Mouse (Mus musculus): Measurements from ENCODE around the gene Adgrf2. TPM values are rescaled to one million over a fixed set of nuclear protein-coding genes. Genes with fewer than 3 reads are reported as not detected.

Gene Adgrf2
- polyA plus RNA-seq, 1 experiment: 0.06 TPM

GRCm38 (mm10) chr17:42702198-42702597, 39.8 kb downstream of the Adgrf2 start:
- no peak for TF ChIP-seq CTCF (IDR thresholded peaks at IDR 0.05; ENCODE audit: extremely low read depth, insufficient read length, insufficient replicate concordance, low read depth, low read length)
- TF ChIP-seq POLR2A (IDR thresholded peaks at IDR 0.05; ENCODE audit: low read depth, low read length): no peak
- no peaks in the 10 kb centered on the region for H3K36me3 ChIP-seq (ENCODE audit: control insufficient read depth, insufficient read depth, low read length)
- no peaks in the 10 kb centered on the region for H3K27me3 ChIP-seq (ENCODE audit: control insufficient read depth, insufficient read depth, low read length)
- H3K4me3 ChIP-seq (ENCODE audit: low read depth, low read length): no peak overlapping the region
- no peaks in the 10 kb centered on the region for H3K4me1 ChIP-seq (ENCODE audit: control insufficient read depth, insufficient read depth, insufficient read length, low read length)
- 90% methylated on average over 9 of the region's 9 CpGs for WGBS
- H3K27ac ChIP-seq (ENCODE audit: insufficient read depth, low read depth, low read length): no peak overlapping the region

- H3K4me3 ChIP-seq (ENCODE audit: low read depth, low read length): no peak overlapping the region
- H3K36me3 ChIP-seq (ENCODE audit: control insufficient read depth, insufficient read depth, low read length): no peaks in the 10 kb centered on the region
- no peaks in the 10 kb centered on the region for H3K27me3 ChIP-seq (ENCODE audit: control insufficient read depth, insufficient read depth, low read length)
- 79% methylated on average over 4 of the region's 4 CpGs for WGBS
- H3K27ac ChIP-seq (ENCODE audit: insufficient read depth, low read depth, low read length): no peak overlapping the region
- TF ChIP-seq POLR2A (IDR thresholded peaks at IDR 0.05; ENCODE audit: low read depth, low read length) (no peak), CTCF (IDR thresholded peaks at IDR 0.05; ENCODE audit: extremely low read depth, insufficient read length, insufficient replicate concordance, low read depth, low read length) (no peak)
- no peaks in the 10 kb centered on the region for H3K4me1 ChIP-seq (ENCODE audit: control insufficient read depth, insufficient read depth, insufficient read length, low read length)
Observed at GRCm38 (mm10) chr17:42694730-42695129, 47.2 kb downstream of the Adgrf2 start.

- Histone ChIP-seq H3K4me1 (ENCODE audit: control insufficient read depth, insufficient read depth, insufficient read length, low read length) (no peaks in the 10 kb centered on the region), H3K27me3 (ENCODE audit: control insufficient read depth, insufficient read depth, low read length) (no peaks in the 10 kb centered on the region), H3K4me3 (ENCODE audit: low read depth, low read length) (no peak within 1 kb of the TSS), H3K36me3 (ENCODE audit: control insufficient read depth, insufficient read depth, low read length) (no peaks in the 10 kb centered on the region), H3K27ac (ENCODE audit: insufficient read depth, low read depth, low read length) (no peak within 1 kb of the TSS)
- TF ChIP-seq POLR2A (IDR thresholded peaks at IDR 0.05; ENCODE audit: low read depth, low read length) (no peak), CTCF (IDR thresholded peaks at IDR 0.05; ENCODE audit: extremely low read depth, insufficient read length, insufficient replicate concordance, low read depth, low read length) (no peak)
- 80% methylated on average over 10 of the region's 10 CpGs for WGBS
Observed at GRCm38 (mm10) chr17:42692136-42692535, 49.8 kb downstream of the Adgrf2 start, which contains the start of gene Adgrf4. TSS of gene Adgrf4 (minus strand) at chr17:42692284.

- no peak overlapping the region for H3K27ac ChIP-seq (ENCODE audit: insufficient read depth, low read depth, low read length)
- no peaks in the 10 kb centered on the region for H3K36me3 ChIP-seq (ENCODE audit: control insufficient read depth, insufficient read depth, low read length)
- H3K4me3 ChIP-seq (ENCODE audit: low read depth, low read length): no peak overlapping the region
- H3K27me3 ChIP-seq (ENCODE audit: control insufficient read depth, insufficient read depth, low read length): no peaks in the 10 kb centered on the region
- 76% methylated on average over 8 of the region's 8 CpGs for WGBS
- no peaks in the 10 kb centered on the region for H3K4me1 ChIP-seq (ENCODE audit: control insufficient read depth, insufficient read depth, insufficient read length, low read length)
- no peak for TF ChIP-seq CTCF (IDR thresholded peaks at IDR 0.05; ENCODE audit: extremely low read depth, insufficient read length, insufficient replicate concordance, low read depth, low read length)
- no peak for TF ChIP-seq POLR2A (IDR thresholded peaks at IDR 0.05; ENCODE audit: low read depth, low read length)
Observed at GRCm38 (mm10) chr17:42690531-42690930, 51.4 kb downstream of the Adgrf2 start.

Other genes with a start within 250 kb of the Adgrf2 start
- not detected in 2 replicates for gene Opn5, start 130.8 kb downstream of the Adgrf2 start, polyA plus RNA-seq (2012; rRNA removed)
- 0.04 TPM in 1 of 2 replicates, not detected in the other for gene Adgrf4, start 49.9 kb downstream of the Adgrf2 start, polyA plus RNA-seq (2012; rRNA removed)
- gene Cd2ap, start 134.5 kb upstream of the Adgrf2 start, polyA plus RNA-seq (2012; rRNA removed): 8.3 and 17.9 TPM in 2 replicates